Mouse (Mus musculus) right cerebral cortex, postnatal 4 days (tissue): ENCODE measurements around the gene Ablim2.

Experiments used
- DNase-seq: peaks from one replicate; pipeline ENCODE4 v3.0.0-alpha.2; 2022

The Ablim2 gene

DNA sequence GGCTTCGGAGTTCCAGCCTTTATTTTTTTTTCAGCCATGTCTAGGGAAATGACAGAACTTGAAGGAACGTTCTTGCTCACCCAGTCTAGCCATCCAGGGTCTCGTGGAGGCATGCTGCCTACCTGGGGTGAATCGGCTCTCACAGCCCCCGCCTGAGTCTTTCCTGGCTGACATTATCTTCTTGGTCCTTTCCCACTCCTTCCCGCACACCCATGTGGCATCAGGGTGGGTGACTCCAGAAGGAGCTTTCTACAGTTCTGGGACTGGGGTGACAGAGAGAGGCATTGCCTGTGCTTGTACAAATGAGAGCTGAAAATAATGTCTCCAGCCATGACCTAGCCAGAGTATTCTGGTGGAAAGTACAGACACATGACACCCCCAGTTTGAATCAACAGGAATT lies 163.5 kb downstream of the Ablim2 start:
- no peak for DNase-seq

GRCm38 (mm10) chr5:35921595-35922254 lies 164.0 kb downstream of the Ablim2 start:
- no peak for DNase-seq

DNA sequence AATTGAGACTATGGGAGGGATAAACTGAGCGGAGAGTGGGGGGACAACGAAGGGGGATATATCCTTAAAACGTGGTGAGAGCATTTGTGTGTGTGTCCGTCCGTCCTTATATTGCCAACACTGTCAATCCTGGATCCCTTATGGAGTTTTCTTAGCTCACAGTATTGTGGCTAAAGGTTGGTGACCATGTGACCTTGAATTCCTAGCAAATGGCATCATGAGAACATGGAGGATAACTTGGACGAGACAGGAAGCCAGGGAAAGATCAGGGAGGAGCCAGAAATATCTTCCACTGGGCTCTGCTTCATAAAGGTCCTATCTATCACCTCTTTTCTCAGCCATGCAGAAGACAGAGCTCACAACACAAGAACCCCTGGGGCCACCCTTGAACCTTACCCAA lies 165.8 kb downstream of the Ablim2 start:
- no peak for DNase-seq

- peak; percentile 33 for DNase-seq
These were observed 167.5 kb downstream of the Ablim2 start for GRCm38 (mm10) chr5:35925171-35925634.

DNA sequence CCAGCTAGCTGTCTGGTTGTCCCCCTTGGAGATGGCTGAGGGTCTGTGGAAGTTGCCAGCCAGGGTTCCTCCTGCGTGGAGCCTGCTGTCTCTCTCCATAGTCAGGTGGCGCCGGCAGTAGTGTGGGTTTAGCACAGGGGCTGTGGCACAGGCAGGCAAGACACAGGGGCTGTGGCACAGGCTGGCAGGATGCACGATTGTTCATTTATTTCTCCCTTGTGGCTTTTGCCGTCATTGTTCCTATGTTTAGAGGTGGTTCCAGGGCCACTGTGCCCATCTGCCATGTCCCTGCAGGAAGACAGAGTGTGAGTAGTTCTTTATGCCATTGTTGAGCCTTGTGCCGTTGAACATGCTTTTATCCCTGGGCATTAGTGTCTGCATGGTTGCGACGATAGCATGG lies 168.8 kb downstream of the Ablim2 start:
- DNase-seq, result no peak

GRCm38 (mm10) chr5:35931296-35931695 lies 173.6 kb downstream of the Ablim2 start:
- no peak for DNase-seq

DNA sequence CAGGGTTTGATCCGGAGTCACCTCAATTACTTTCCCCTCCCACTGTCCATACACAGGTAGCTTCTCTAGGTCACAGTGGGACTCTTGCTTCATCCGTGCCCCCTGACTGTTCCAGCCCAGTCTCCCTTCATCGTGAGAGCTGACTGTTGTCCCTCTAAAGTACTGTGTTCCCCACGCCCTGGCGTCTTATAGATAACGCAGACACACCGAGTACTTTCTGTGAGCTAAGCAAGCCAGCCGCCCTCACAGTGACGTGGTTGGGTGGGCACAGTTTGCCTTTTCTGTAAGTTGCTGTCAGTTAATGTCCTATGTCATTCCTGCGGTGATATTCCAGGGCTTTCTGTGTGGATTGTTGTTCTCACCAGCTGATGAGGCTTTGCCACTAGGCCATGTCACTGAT lies 175.4 kb downstream of the Ablim2 start:
- DNase-seq, result no peak
